Mouse (Mus musculus) limb, embryonic 12.5 days (tissue): ENCODE data around the gene Cyp2e1. TPM values are rescaled to one million over a fixed set of nuclear protein-coding genes. Genes with fewer than 3 reads are reported as not detected.

ENCODE experiments used
- ATAC-seq: fragments of 200-750 bp; cut with Nextera tagmentation; 2 replicates; pipeline ENCODE4 v1.8.0; 2017; ENCODE audit warnings: low read depth, moderate TSS enrichment; ENCODE audit not compliant: insufficient number of reproducible peaks, insufficient read depth, low FRiP score, low TSS enrichment
- H3K27ac ChIP-seq: fragments of 300-500 bp; sonication (generic); 2 replicates; pipeline ENCODE4 v1.5.1; 2016; ENCODE audit warnings: mild to moderate bottlenecking, moderate library complexity
- H3K27me3 ChIP-seq: fragments of 300-500 bp; sonication (generic); 2 replicates; pipeline ENCODE4 v1.6.1; 2016; ENCODE audit warnings: mild to moderate bottlenecking, moderate library complexity
- H3K36me3 ChIP-seq: fragments of 300-500 bp; sonication (generic); 2 replicates; pipeline ENCODE4 v1.6.1; 2016; ENCODE audit warnings: mild to moderate bottlenecking, moderate library complexity
- H3K4me1 ChIP-seq: fragments of 300-500 bp; sonication (generic); replicated peaks from 2 replicates; pipeline ENCODE4 v1.6.1; 2016
- H3K4me2 ChIP-seq: fragments of 300-500 bp; sonication (generic); 2 replicates; pipeline ENCODE4 v1.6.1; 2016; ENCODE audit warnings: mild to moderate bottlenecking, moderate library complexity
- H3K4me3 ChIP-seq: fragments of 300-500 bp; sonication (generic); replicated peaks from 2 replicates; pipeline ENCODE4 v1.5.1; 2016; ENCODE audit warnings: mild to moderate bottlenecking
- H3K9ac ChIP-seq: fragments of 300-500 bp; sonication (generic); replicated peaks from 2 replicates; pipeline ENCODE4 v1.6.1; 2016; ENCODE audit warnings: mild to moderate bottlenecking, moderate library complexity
- H3K9me3 ChIP-seq: fragments of 300-500 bp; sonication (generic); 2 replicates; pipeline ENCODE4 v1.6.1; 2016; ENCODE audit warnings: mild to moderate bottlenecking, moderate library complexity
- WGBS: fragments of 180-500 bp; shearing (Covaris S2); methylation state at CpG from one replicate; pipeline ENCODE4 v1.1.7; 2016; 5-methylcytosine and 5-hydroxymethylcytosine counted together
- polyA plus RNA-seq: library from polyadenylated mRNA; unstranded; fragments of >200 nt; fragmentation: Nextera tagmentation; extraction: Ambion mirVana; gene quantifications from 2 replicates; pipeline ENCODE4 v1.2.1, GENCODE M21; 2016

Gene Cyp2e1
- polyA plus RNA-seq, 1 experiment from 2014 or later: not detected

- no peak overlapping the region for H3K9ac ChIP-seq
- H3K4me2 ChIP-seq: no peak overlapping the region
- H3K9me3 ChIP-seq: no peaks in the 10 kb centered on the region
- H3K4me1 ChIP-seq: no peaks in the 10 kb centered on the region
- 91% methylated on average over 13 of the region's 13 CpGs for WGBS
- peaks cover 29% of the 10 kb centered on the region for H3K36me3 ChIP-seq
- no peak overlapping the region for H3K4me3 ChIP-seq
- H3K27me3 ChIP-seq: no peaks in the 10 kb centered on the region
- no peak overlapping the region for H3K27ac ChIP-seq
- no peak for ATAC-seq
Observed at GRCm38 (mm10) chr7:140811714-140812113, 48.2 kb downstream of the Cyp2e1 start.

GRCm38 (mm10) chr7:140812850-140813249 is 49.3 kb downstream of the Cyp2e1 start:
- no peak for ATAC-seq
- Histone ChIP-seq H3K4me3 (no peak overlapping the region), H3K27me3 (no peaks in the 10 kb centered on the region), H3K4me2 (no peak overlapping the region), H3K9ac (no peak overlapping the region), H3K9me3 (no peaks in the 10 kb centered on the region), H3K36me3 (peaks cover 29% of the 10 kb centered on the region), H3K4me1 (no peaks in the 10 kb centered on the region), H3K27ac (no peak overlapping the region)
- 91% methylated on average over 12 of the region's 12 CpGs for WGBS

- no peak for ATAC-seq
- 81% methylated on average over 4 of the region's 4 CpGs for WGBS
- no peaks in the 10 kb centered on the region for H3K36me3 ChIP-seq
- no peak overlapping the region for H3K4me3 ChIP-seq
- H3K4me1 ChIP-seq: no peaks in the 10 kb centered on the region; the same call in 1 of the 2 replicates
- H3K4me2 ChIP-seq: no peak overlapping the region
- no peak overlapping the region for H3K9ac ChIP-seq
- no peak overlapping the region for H3K27ac ChIP-seq
- peaks cover 3% of the 10 kb centered on the region; the same call in 1 of the 2 replicates for H3K27me3 ChIP-seq
- no peaks in the 10 kb centered on the region for H3K9me3 ChIP-seq
Observed at GRCm38 (mm10) chr7:140820173-140820572, 56.6 kb downstream of the Cyp2e1 start.

GRCm38 (mm10) chr7:140821305-140821652 is 57.7 kb downstream of the Cyp2e1 start:
- no peak overlapping the region for H3K27ac ChIP-seq
- H3K4me1 ChIP-seq: no peaks in the 10 kb centered on the region; the same call in 1 of the 2 replicates
- WGBS: 45% methylated on average over 5 of the region's 5 CpGs
- ATAC-seq: no peak
- peak overlapping the region; percentile 44; the same call in 1 of the 2 replicates for H3K9ac ChIP-seq
- peaks cover 3% of the 10 kb centered on the region; the same call in 1 of the 2 replicates for H3K27me3 ChIP-seq
- no peaks in the 10 kb centered on the region for H3K9me3 ChIP-seq
- no peaks in the 10 kb centered on the region for H3K36me3 ChIP-seq
- H3K4me3 ChIP-seq: peak overlapping the region; percentile 56
- peak overlapping the region; percentile 70 for H3K4me2 ChIP-seq

- peak; percentile 71 for ATAC-seq
- H3K27ac ChIP-seq: no peak within 1 kb of the TSS
- peak within 1 kb of the TSS; percentile 70 for H3K4me2 ChIP-seq
Observed at GRCm38 (mm10) chr7:140821653-140822329, 58.3 kb downstream of the Cyp2e1 start, which contains the start of gene Zfp941. Gene Zfp941, minus strand, starts transcription at chr7:140822178.

GRCm38 (mm10) chr7:140822731-140823130 is 59.2 kb downstream of the Cyp2e1 start:
- 92% methylated on average over 4 of the region's 4 CpGs for WGBS
- Histone ChIP-seq H3K27me3 (peaks cover 3% of the 10 kb centered on the region; the same call in 1 of the 2 replicates), H3K27ac (no peak overlapping the region), H3K4me1 (no peaks in the 10 kb centered on the region; the same call in 1 of the 2 replicates), H3K9me3 (no peaks in the 10 kb centered on the region), H3K9ac (no peak overlapping the region), H3K4me3 (no peak overlapping the region), H3K36me3 (no peaks in the 10 kb centered on the region), H3K4me2 (no peak overlapping the region)
- ATAC-seq: no peak

More at GRCm38 (mm10) chr7:140821653-140822329, 58.3 kb downstream of the Cyp2e1 start, which contains the start of gene Zfp941:
- 1% methylated on average over 21 of the region's 21 CpGs for WGBS
- Histone ChIP-seq H3K27me3 (peaks cover 3% of the 10 kb centered on the region; the same call in 1 of the 2 replicates), H3K36me3 (no peaks in the 10 kb centered on the region), H3K4me3 (peak within 1 kb of the TSS; percentile 56), H3K9me3 (no peaks in the 10 kb centered on the region), H3K4me1 (no peaks in the 10 kb centered on the region; the same call in 1 of the 2 replicates), H3K9ac (peak within 1 kb of the TSS; percentile 44)

Other genes starting within 250 kb of the Cyp2e1 start
- not detected in 2 replicates for gene Olfr538, start 195.9 kb upstream of the Cyp2e1 start, polyA plus RNA-seq
- not detected in 2 replicates for gene Olfr46, start 162.5 kb upstream of the Cyp2e1 start, polyA plus RNA-seq
- not detected in 2 replicates for gene Olfr61, start 134.8 kb upstream of the Cyp2e1 start, polyA plus RNA-seq
- gene Olfr53, start 117.3 kb upstream of the Cyp2e1 start, polyA plus RNA-seq: not detected in 2 replicates
- not detected in 2 replicates for gene Olfr539, start 103.8 kb upstream of the Cyp2e1 start, polyA plus RNA-seq
- gene Olfr45, start 81.8 kb upstream of the Cyp2e1 start, polyA plus RNA-seq: not detected in 2 replicates
- not detected in 2 replicates for gene Olfr541, start 66.5 kb upstream of the Cyp2e1 start, polyA plus RNA-seq
- 0.69 and 1.4 TPM in 2 replicates for gene Syce1, start 24.1 kb downstream of the Cyp2e1 start, polyA plus RNA-seq
- 3.0 TPM in 2 replicates for gene Zfp941, start 58.4 kb downstream of the Cyp2e1 start, polyA plus RNA-seq
- 0.33 and 1.3 TPM in 2 replicates for gene Urah, start 71.3 kb downstream of the Cyp2e1 start, polyA plus RNA-seq
- gene Scgb1c1, start 81.8 kb downstream of the Cyp2e1 start, polyA plus RNA-seq: not detected in 2 replicates
- not detected in 2 replicates for gene Odf3, start 84.1 kb downstream of the Cyp2e1 start, polyA plus RNA-seq
- gene Gm45785, start 92.6 kb downstream of the Cyp2e1 start, polyA plus RNA-seq: 0.23 TPM in 1 of 2 replicates, not detected in the other
- 53.0 and 60.3 TPM in 2 replicates for gene Ric8a, start 93.2 kb downstream of the Cyp2e1 start, polyA plus RNA-seq
- gene Bet1l, start 93.8 kb downstream of the Cyp2e1 start, polyA plus RNA-seq: 38.3 and 38.9 TPM in 2 replicates
- gene Psmd13, start 118.2 kb downstream of the Cyp2e1 start, polyA plus RNA-seq: 271 and 302 TPM in 2 replicates
- gene Sirt3, start 118.6 kb downstream of the Cyp2e1 start, polyA plus RNA-seq: 28.3 and 29.9 TPM in 2 replicates
- gene Cox8b, start 136.7 kb downstream of the Cyp2e1 start, polyA plus RNA-seq: 1.9 and 2.7 TPM in 2 replicates
- gene Nlrp6, start 157.2 kb downstream of the Cyp2e1 start, polyA plus RNA-seq: not detected in 2 replicates
- gene Pgghg, start 177.7 kb downstream of the Cyp2e1 start, polyA plus RNA-seq: 18.9 and 21.5 TPM in 2 replicates
- gene Ifitm5, start 186.6 kb downstream of the Cyp2e1 start, polyA plus RNA-seq: 5.6 and 6.1 TPM in 2 replicates
- gene Gm45717, start 192.2 kb downstream of the Cyp2e1 start, polyA plus RNA-seq: not detected in 2 replicates
- 941 and 1,046 TPM in 2 replicates for gene Ifitm2, start 192.2 kb downstream of the Cyp2e1 start, polyA plus RNA-seq
- gene Ifitm1, start 203.5 kb downstream of the Cyp2e1 start, polyA plus RNA-seq: 77.8 and 78.8 TPM in 2 replicates
- gene Ifitm3, start 247.0 kb downstream of the Cyp2e1 start, polyA plus RNA-seq: 56.5 and 68.6 TPM in 2 replicates